Mouse (Mus musculus) ES-E14 (cell line): ENCODE measurements around the gene Cntn3.

Experiments used
- HCFC1 ChIP-seq: IDR thresholded peaks from 2 replicates; pipeline ENCODE4 v1.6.1; 2012; ENCODE audit warnings: low read length, inconsistent platforms, borderline replicate concordance; ENCODE audit not compliant: insufficient read depth
- MAFK ChIP-seq: IDR thresholded peaks from 2 replicates; pipeline ENCODE4 v1.6.1; 2014; ENCODE audit warnings: mild to moderate bottlenecking, low read depth, low read length, inconsistent platforms; ENCODE audit not compliant: insufficient read depth
- ZNF384 ChIP-seq: IDR thresholded peaks from 2 replicates; pipeline ENCODE4 v1.6.1; 2012; ENCODE audit warnings: low read depth, low read length, inconsistent platforms

DNA sequence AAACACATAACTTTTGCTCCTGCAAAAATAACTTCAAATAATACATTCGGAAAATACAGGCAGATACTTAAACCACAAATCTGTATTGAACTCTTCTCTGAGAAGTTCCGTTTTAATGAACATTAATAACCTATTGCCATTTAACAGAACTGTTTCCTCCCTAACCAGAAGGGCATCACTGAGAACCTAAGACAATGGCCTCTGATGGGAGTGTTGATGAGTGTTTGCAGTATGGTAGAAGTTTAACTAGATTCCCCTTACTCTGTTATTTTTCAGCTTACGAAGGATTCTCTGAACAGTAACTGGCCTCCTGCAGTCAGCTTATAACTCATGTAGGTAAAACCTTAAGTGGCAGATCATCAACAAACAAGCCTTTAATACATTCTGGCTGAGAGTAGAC lies 253.1 kb downstream of the Cntn3 start:
- no peak for TF ChIP-seq ZNF384
- TF ChIP-seq MAFK = no peak
- no peak for TF ChIP-seq HCFC1
